Mouse (Mus musculus): ENCODE measurements around the gene H2-Aa. TPM values are rescaled to one million over a fixed set of nuclear protein-coding genes. Genes with fewer than 3 reads are reported as not detected.

The H2-Aa gene
- total and polyA plus RNA-seq, 2 experiments from 2014 or later, result 0.14 to 0.73 TPM

GRCm38 (mm10) chr17:34244656-34245055, 43.0 kb downstream of the H2-Aa start:
- H3K4me3 ChIP-seq (ENCODE audit: low read depth, low read length), result no peak overlapping the region
- no peak overlapping the region for H3K4me2 ChIP-seq (ENCODE audit: low read depth)
- H3K9ac ChIP-seq, result no peak overlapping the region
- H3K27me3 ChIP-seq (ENCODE audit: insufficient read depth, low read length), result no peaks in the 10 kb centered on the region
- TF ChIP-seq CTCF (IDR thresholded peaks at IDR 0.05; ENCODE audit: low read depth), result no peak
- WGBS, result 75% methylated on average over 4 of the region's 4 CpGs
- no peaks in the 10 kb centered on the region for H3K36me3 ChIP-seq (ENCODE audit: insufficient read depth)
- ATAC-seq (no peak), DNase-seq (no peak)
- H3K4me1 ChIP-seq (ENCODE audit: insufficient read depth), result no peaks in the 10 kb centered on the region
- H3K27ac ChIP-seq (ENCODE audit: low read depth, low read length), result no peak overlapping the region
- H3K9me3 ChIP-seq (ENCODE audit: low read length), result no peaks in the 10 kb centered on the region

DNA sequence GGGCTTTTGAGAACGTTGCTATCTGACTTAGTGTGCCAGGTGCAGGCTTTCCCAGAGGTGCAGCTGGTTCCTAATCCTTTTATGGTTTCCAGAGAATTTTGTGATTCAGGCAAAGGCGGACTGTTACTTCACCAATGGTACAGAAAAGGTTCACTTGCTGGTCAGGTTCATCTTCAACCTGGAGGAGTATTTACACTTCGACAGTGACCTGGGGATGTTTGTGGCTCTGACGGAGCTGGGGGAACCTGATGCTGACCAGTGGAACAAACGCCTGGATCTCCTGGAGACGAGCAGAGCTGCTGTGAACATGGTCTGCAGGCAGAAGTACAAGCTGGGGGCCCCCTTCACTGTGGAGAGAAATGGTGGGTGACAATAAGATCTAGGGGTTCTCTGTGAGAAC, 46.7 kb downstream of the H2-Aa start:
- 80% methylated on average over 6 of the region's 6 CpGs for WGBS
- ATAC-seq, result no peak
- H3K9me3 ChIP-seq (ENCODE audit: low read length), result no peaks in the 10 kb centered on the region
- H3K4me1 ChIP-seq (ENCODE audit: insufficient read depth), result no peaks in the 10 kb centered on the region
- H3K27me3 ChIP-seq (ENCODE audit: insufficient read depth, low read length), result no peaks in the 10 kb centered on the region
- DNase-seq, result no peak
- H3K4me3 ChIP-seq (ENCODE audit: low read depth, low read length), result no peak overlapping the region
- H3K36me3 ChIP-seq (ENCODE audit: insufficient read depth), result no peaks in the 10 kb centered on the region
- H3K9ac ChIP-seq, result no peak overlapping the region
- no peak for TF ChIP-seq CTCF (IDR thresholded peaks at IDR 0.05; ENCODE audit: low read depth)
- no peak overlapping the region for H3K4me2 ChIP-seq (ENCODE audit: low read depth)
- no peak overlapping the region for H3K27ac ChIP-seq (ENCODE audit: low read depth, low read length)

- Histone ChIP-seq H3K4me2 (ENCODE audit: low read depth) (no peak overlapping the region), H3K4me1 (ENCODE audit: insufficient read depth) (no peaks in the 10 kb centered on the region), H3K9ac (no peak overlapping the region), H3K27ac (ENCODE audit: low read depth, low read length) (no peak overlapping the region), H3K4me3 (ENCODE audit: low read depth, low read length) (no peak overlapping the region), H3K36me3 (ENCODE audit: insufficient read depth) (no peaks in the 10 kb centered on the region), H3K9me3 (ENCODE audit: low read length) (no peaks in the 10 kb centered on the region), H3K27me3 (ENCODE audit: insufficient read depth, low read length) (no peaks in the 10 kb centered on the region)
- DNase-seq (no peak), ATAC-seq (no peak)
- WGBS, result 70% methylated on average over 3 of the region's 3 CpGs
- no peak for TF ChIP-seq CTCF (IDR thresholded peaks at IDR 0.05; ENCODE audit: low read depth)
Measured at GRCm38 (mm10) chr17:34240366-34240765, 47.3 kb downstream of the H2-Aa start.

- no peak for TF ChIP-seq CTCF (IDR thresholded peaks at IDR 0.05; ENCODE audit: low read depth)
- Histone ChIP-seq H3K4me1 (ENCODE audit: insufficient read depth) (no peaks in the 10 kb centered on the region), H3K27ac (ENCODE audit: low read depth, low read length) (no peak overlapping the region), H3K4me2 (ENCODE audit: low read depth) (no peak overlapping the region), H3K4me3 (ENCODE audit: low read depth, low read length) (no peak overlapping the region), H3K9me3 (ENCODE audit: low read length) (no peaks in the 10 kb centered on the region), H3K9ac (no peak overlapping the region), H3K36me3 (ENCODE audit: insufficient read depth) (no peaks in the 10 kb centered on the region), H3K27me3 (ENCODE audit: insufficient read depth, low read length) (no peaks in the 10 kb centered on the region)
- 67% methylated on average over 10 of the region's 10 CpGs for WGBS
- no peak for ATAC-seq
- no peak for DNase-seq
Measured at GRCm38 (mm10) chr17:34239601-34240041, 48.0 kb downstream of the H2-Aa start.

GRCm38 (mm10) chr17:34238706-34239105, 48.9 kb downstream of the H2-Aa start, which contains the start of gene H2-Ob:
Gene H2-Ob, plus strand, starts transcription at chr17:34238903.
- H3K4me1 ChIP-seq (ENCODE audit: insufficient read depth), result no peaks in the 10 kb centered on the region
- TF ChIP-seq CTCF (IDR thresholded peaks at IDR 0.05; ENCODE audit: low read depth), result no peak
- H3K36me3 ChIP-seq (ENCODE audit: insufficient read depth), result no peaks in the 10 kb centered on the region
- 71% methylated on average over 3 of the region's 3 CpGs for WGBS
- no peaks in the 10 kb centered on the region for H3K27me3 ChIP-seq (ENCODE audit: insufficient read depth, low read length)
- ATAC-seq, result peak; percentile 85
- no peak within 1 kb of the TSS for H3K9ac ChIP-seq
- peak; percentile 78 for DNase-seq
- H3K4me3 ChIP-seq (ENCODE audit: low read depth, low read length), result no peak within 1 kb of the TSS
- H3K27ac ChIP-seq (ENCODE audit: low read depth, low read length), result no peak within 1 kb of the TSS
- no peak within 1 kb of the TSS for H3K4me2 ChIP-seq (ENCODE audit: low read depth)
- no peaks in the 10 kb centered on the region for H3K9me3 ChIP-seq (ENCODE audit: low read length)

DNA sequence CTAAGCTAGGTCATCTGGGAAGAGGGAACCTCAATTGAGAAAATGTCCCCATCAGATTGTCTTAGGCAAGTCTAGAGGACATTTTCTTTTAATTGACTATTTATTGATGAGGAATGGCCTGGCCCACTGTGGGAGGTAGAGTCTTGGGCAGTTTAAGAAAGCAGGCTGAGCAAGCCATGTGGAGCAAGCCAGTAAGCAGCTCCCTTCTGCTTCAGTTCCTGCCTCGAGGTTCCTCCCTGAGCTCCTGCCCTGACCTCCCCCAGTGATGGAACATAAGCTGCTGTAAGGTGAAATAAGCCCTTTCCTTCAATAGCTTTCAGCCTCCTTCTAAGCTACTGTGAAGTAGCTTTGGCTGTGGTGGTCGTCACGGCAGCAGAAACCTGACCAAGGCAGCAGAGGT, 49.9 kb downstream of the H2-Aa start:
- DNase-seq, result no peak
- H3K4me1 ChIP-seq (ENCODE audit: insufficient read depth), result no peaks in the 10 kb centered on the region
- H3K9ac ChIP-seq, result no peak overlapping the region
- H3K36me3 ChIP-seq (ENCODE audit: insufficient read depth), result no peaks in the 10 kb centered on the region
- H3K27ac ChIP-seq (ENCODE audit: low read depth, low read length), result no peak overlapping the region
- 64% methylated on average over 3 of the region's 3 CpGs for WGBS
- H3K27me3 ChIP-seq (ENCODE audit: insufficient read depth, low read length), result no peaks in the 10 kb centered on the region
- no peaks in the 10 kb centered on the region for H3K9me3 ChIP-seq (ENCODE audit: low read length)
- no peak overlapping the region for H3K4me3 ChIP-seq (ENCODE audit: low read depth, low read length)
- no peak overlapping the region for H3K4me2 ChIP-seq (ENCODE audit: low read depth)
- ATAC-seq, result no peak
- no peak for TF ChIP-seq CTCF (IDR thresholded peaks at IDR 0.05; ENCODE audit: low read depth)

DNA sequence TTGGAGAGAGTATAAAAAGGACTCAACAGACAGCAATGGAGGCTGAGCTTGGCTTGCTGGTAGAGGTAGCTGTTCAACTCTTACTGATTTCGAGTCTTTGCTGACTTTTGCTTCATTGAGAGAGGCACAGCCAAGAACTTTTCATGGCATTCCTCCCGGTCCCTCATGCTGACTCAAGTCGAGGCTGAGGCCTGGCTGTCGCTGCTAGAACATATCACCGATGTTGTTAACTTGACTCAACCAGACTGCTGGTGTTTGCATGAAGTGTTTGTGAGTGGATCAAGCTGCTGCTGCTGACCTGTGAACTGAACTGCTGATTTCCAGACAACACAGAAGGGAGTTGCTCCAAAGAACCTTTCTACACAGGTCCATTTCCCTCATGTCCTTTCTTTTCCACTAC, 50.9 kb downstream of the H2-Aa start:
- Histone ChIP-seq H3K4me2 (ENCODE audit: low read depth) (no peak overlapping the region), H3K9ac (no peak overlapping the region), H3K36me3 (ENCODE audit: insufficient read depth) (no peaks in the 10 kb centered on the region), H3K4me3 (ENCODE audit: low read depth, low read length) (no peak overlapping the region), H3K27ac (ENCODE audit: low read depth, low read length) (no peak overlapping the region), H3K4me1 (ENCODE audit: insufficient read depth) (no peaks in the 10 kb centered on the region), H3K27me3 (ENCODE audit: insufficient read depth, low read length) (no peaks in the 10 kb centered on the region), H3K9me3 (ENCODE audit: low read length) (no peaks in the 10 kb centered on the region)
- no peak for TF ChIP-seq CTCF (IDR thresholded peaks at IDR 0.05; ENCODE audit: low read depth)
- 76% methylated on average over 5 of the region's 5 CpGs for WGBS
- peak; percentile 29 for DNase-seq
- no peak for ATAC-seq

- peak; percentile 63 for DNase-seq
- Histone ChIP-seq H3K36me3 (ENCODE audit: insufficient read depth) (no peaks in the 10 kb centered on the region), H3K27me3 (ENCODE audit: insufficient read depth, low read length) (no peaks in the 10 kb centered on the region), H3K9ac (no peak overlapping the region), H3K4me1 (ENCODE audit: insufficient read depth) (no peaks in the 10 kb centered on the region), H3K9me3 (ENCODE audit: low read length) (no peaks in the 10 kb centered on the region), H3K4me3 (ENCODE audit: low read depth, low read length) (no peak overlapping the region), H3K4me2 (ENCODE audit: low read depth) (no peak overlapping the region), H3K27ac (ENCODE audit: low read depth, low read length) (no peak overlapping the region)
- 47% methylated on average over 9 of the region's 9 CpGs for WGBS
- peak; percentile 71 for ATAC-seq
- TF ChIP-seq CTCF (IDR thresholded peaks at IDR 0.05; ENCODE audit: low read depth), result peak; percentile 84
Measured at GRCm38 (mm10) chr17:34234926-34235325, 52.7 kb downstream of the H2-Aa start.

Other genes with a start within 250 kb of the H2-Aa start
- 10.2 and 28.0 TPM in 2 replicates for gene Col11a2, start 248.4 kb downstream of the H2-Aa start, total RNA-seq (2014; rRNA removed)
- gene Col11a2, start 248.4 kb downstream of the H2-Aa start, polyA plus RNA-seq (2015; fragmentation: Nextera tagmentation; extraction: Ambion mirVana), result 1.2 and 2.1 TPM in 2 replicates
- gene H2-Oa, start 195.5 kb downstream of the H2-Aa start, total RNA-seq (2014; rRNA removed), result not detected in 2 replicates
- gene H2-Oa, start 195.5 kb downstream of the H2-Aa start, polyA plus RNA-seq (2015; fragmentation: Nextera tagmentation; extraction: Ambion mirVana), result 0.13 TPM in 1 of 2 replicates, not detected in the other
- gene H2-DMa, start 168.3 kb downstream of the H2-Aa start, total RNA-seq (2014; rRNA removed), result 21.5 and 25.7 TPM in 2 replicates
- gene H2-DMa, start 168.3 kb downstream of the H2-Aa start, polyA plus RNA-seq (2015; fragmentation: Nextera tagmentation; extraction: Ambion mirVana), result 19.2 and 23.5 TPM in 2 replicates
- gene Brd2, start 165.2 kb downstream of the H2-Aa start, total RNA-seq (2014; rRNA removed), result 191 and 219 TPM in 2 replicates
- 122 and 129 TPM in 2 replicates for gene Brd2, start 165.2 kb downstream of the H2-Aa start, polyA plus RNA-seq (2015; fragmentation: Nextera tagmentation; extraction: Ambion mirVana)
- 2.2 and 2.4 TPM in 2 replicates for gene H2-DMb2, start 144.5 kb downstream of the H2-Aa start, total RNA-seq (2014; rRNA removed)
- gene H2-DMb2, start 144.5 kb downstream of the H2-Aa start, polyA plus RNA-seq (2015; fragmentation: Nextera tagmentation; extraction: Ambion mirVana), result 0.72 and 1.0 TPM in 2 replicates
- gene H2-DMb1, start 134.8 kb downstream of the H2-Aa start, total RNA-seq (2014; rRNA removed), result 0.62 and 2.8 TPM in 2 replicates
- gene H2-DMb1, start 134.8 kb downstream of the H2-Aa start, polyA plus RNA-seq (2015; fragmentation: Nextera tagmentation; extraction: Ambion mirVana), result 1.5 and 1.7 TPM in 2 replicates
- gene Tap1, start 100.3 kb downstream of the H2-Aa start, total RNA-seq (2014; rRNA removed), result 5.2 and 7.5 TPM in 2 replicates
- 4.6 and 5.0 TPM in 2 replicates for gene Tap1, start 100.3 kb downstream of the H2-Aa start, polyA plus RNA-seq (2015; fragmentation: Nextera tagmentation; extraction: Ambion mirVana)
- gene Psmb9, start 100.1 kb downstream of the H2-Aa start, total RNA-seq (2014; rRNA removed), result 1.2 and 1.9 TPM in 2 replicates
- 2.0 and 2.3 TPM in 2 replicates for gene Psmb9, start 100.1 kb downstream of the H2-Aa start, polyA plus RNA-seq (2015; fragmentation: Nextera tagmentation; extraction: Ambion mirVana)
- 1.5 and 2.9 TPM in 2 replicates for gene Psmb8, start 90.1 kb downstream of the H2-Aa start, total RNA-seq (2014; rRNA removed)
- 4.8 and 7.2 TPM in 2 replicates for gene Psmb8, start 90.1 kb downstream of the H2-Aa start, polyA plus RNA-seq (2015; fragmentation: Nextera tagmentation; extraction: Ambion mirVana)
- 1.3 and 1.9 TPM in 2 replicates for gene Tap2, start 84.3 kb downstream of the H2-Aa start, total RNA-seq (2014; rRNA removed)
- 3.2 and 3.8 TPM in 2 replicates for gene Tap2, start 84.3 kb downstream of the H2-Aa start, polyA plus RNA-seq (2015; fragmentation: Nextera tagmentation; extraction: Ambion mirVana)
- 0.10 TPM in 1 of 2 replicates, not detected in the other for gene H2-Ob, start 48.9 kb downstream of the H2-Aa start, total RNA-seq (2014; rRNA removed)
- gene H2-Ob, start 48.9 kb downstream of the H2-Aa start, polyA plus RNA-seq (2015; fragmentation: Nextera tagmentation; extraction: Ambion mirVana), result 0.33 and 0.36 TPM in 2 replicates
- gene H2-Ab1, start 30.1 kb downstream of the H2-Aa start, total RNA-seq (2014; rRNA removed), result 0.38 and 2.0 TPM in 2 replicates
- gene H2-Ab1, start 30.1 kb downstream of the H2-Aa start, polyA plus RNA-seq (2015; fragmentation: Nextera tagmentation; extraction: Ambion mirVana), result 1.8 and 2.1 TPM in 2 replicates
- gene H2-Eb1, start 18.0 kb upstream of the H2-Aa start, total RNA-seq (2014; rRNA removed), result 1.5 and 2.1 TPM in 2 replicates
- gene H2-Eb1, start 18.0 kb upstream of the H2-Aa start, polyA plus RNA-seq (2015; fragmentation: Nextera tagmentation; extraction: Ambion mirVana), result 2.5 and 2.7 TPM in 2 replicates
- 0.15 TPM in 1 of 2 replicates, not detected in the other for gene H2-Eb2, start 37.8 kb upstream of the H2-Aa start, total RNA-seq (2014; rRNA removed)
- 0.04 TPM in 1 of 2 replicates, not detected in the other for gene H2-Eb2, start 37.8 kb upstream of the H2-Aa start, polyA plus RNA-seq (2015; fragmentation: Nextera tagmentation; extraction: Ambion mirVana)
- not detected in 2 replicates for gene Btnl2, start 67.0 kb upstream of the H2-Aa start, total RNA-seq (2014; rRNA removed)
- not detected in 2 replicates for gene Btnl2, start 67.0 kb upstream of the H2-Aa start, polyA plus RNA-seq (2015; fragmentation: Nextera tagmentation; extraction: Ambion mirVana)
- gene Btnl1, start 89.3 kb upstream of the H2-Aa start, total RNA-seq (2014; rRNA removed), result not detected in 2 replicates
- not detected in 2 replicates for gene Btnl1, start 89.3 kb upstream of the H2-Aa start, polyA plus RNA-seq (2015; fragmentation: Nextera tagmentation; extraction: Ambion mirVana)
- 6.5 and 9.0 TPM in 2 replicates for gene BC051142, start 111.0 kb upstream of the H2-Aa start, total RNA-seq (2014; rRNA removed)
- 4.4 and 5.5 TPM in 2 replicates for gene BC051142, start 111.0 kb upstream of the H2-Aa start, polyA plus RNA-seq (2015; fragmentation: Nextera tagmentation; extraction: Ambion mirVana)
- not detected in 2 replicates for gene Btnl4, start 189.5 kb upstream of the H2-Aa start, total RNA-seq (2014; rRNA removed)
- gene Btnl4, start 189.5 kb upstream of the H2-Aa start, polyA plus RNA-seq (2015; fragmentation: Nextera tagmentation; extraction: Ambion mirVana), result not detected in 2 replicates
- not detected in 2 replicates for gene Btnl6, start 229.5 kb upstream of the H2-Aa start, total RNA-seq (2014; rRNA removed)
- gene Btnl6, start 229.5 kb upstream of the H2-Aa start, polyA plus RNA-seq (2015; fragmentation: Nextera tagmentation; extraction: Ambion mirVana), result not detected in 2 replicates

Data from forebrain, postnatal 0 days (tissue).